Mouse (Mus musculus) forebrain, embryonic 12.5 days (tissue): ENCODE results near the gene Myt1l. TPM values are rescaled to one million over a fixed set of nuclear protein-coding genes. Genes with fewer than 3 reads are reported as not detected.

ENCODE experiments used
- ATAC-seq: fragments of 200-750 bp; cut with Nextera tagmentation; 2 replicates; pipeline ENCODE4 v1.8.0; 2017; ENCODE audit warnings: moderate TSS enrichment; ENCODE audit not compliant: low FRiP score
- H3K27ac ChIP-seq: fragments of 300-500 bp; sonication (generic); 2 replicates; pipeline ENCODE4 v1.5.1; 2016; ENCODE audit warnings: mild to moderate bottlenecking
- H3K27me3 ChIP-seq: fragments of 300-500 bp; sonication (generic); 2 replicates; pipeline ENCODE4 v1.6.1; 2016; ENCODE audit warnings: mild to moderate bottlenecking
- H3K36me3 ChIP-seq: fragments of 300-500 bp; sonication (generic); replicated peaks from 2 replicates; pipeline ENCODE4 v1.6.1; 2016; ENCODE audit warnings: mild to moderate bottlenecking
- H3K4me1 ChIP-seq: fragments of 300-500 bp; sonication (generic); 2 replicates; pipeline ENCODE4 v1.6.1; 2016
- H3K4me2 ChIP-seq: fragments of 300-500 bp; sonication (generic); 2 replicates; pipeline ENCODE4 v1.6.1; 2016; ENCODE audit warnings: mild to moderate bottlenecking, moderate library complexity
- H3K4me3 ChIP-seq: fragments of 300-500 bp; sonication (generic); replicated peaks from 2 replicates; pipeline ENCODE4 v1.5.1; 2016; ENCODE audit warnings: mild to moderate bottlenecking
- H3K9ac ChIP-seq: fragments of 300-500 bp; sonication (generic); 2 replicates; pipeline ENCODE4 v1.6.1; 2016; ENCODE audit warnings: mild to moderate bottlenecking
- H3K9me3 ChIP-seq: fragments of 300-500 bp; sonication (generic); 2 replicates; pipeline ENCODE4 v1.6.1; 2016
- WGBS: fragments of 180-500 bp; shearing (Covaris S2); methylation state at CpG from one replicate; pipeline ENCODE4 v1.1.7; 2016; 5-methylcytosine and 5-hydroxymethylcytosine counted together
- polyA plus RNA-seq: library from polyadenylated mRNA; unstranded; fragments of >200 nt; fragmentation: Nextera tagmentation; extraction: Ambion mirVana; gene quantifications from 2 replicates; pipeline ENCODE4 v1.2.1, GENCODE M21; 2016

Myt1l gene
- 53.6 and 56.1 TPM in 2 replicates for polyA plus RNA-seq

GRCm38 (mm10) chr12:29528031-29528771 is at the start of gene Myt1l:
Gene Myt1l (plus strand): TSS chr12:29528384.
- Histone ChIP-seq H3K9me3 (no peaks in the 10 kb centered on the region), H3K27me3 (peaks cover 34% of the 10 kb centered on the region), H3K4me2 (peak within 1 kb of the TSS; percentile 58), H3K9ac (peak within 1 kb of the TSS; percentile 56), H3K4me3 (peak within 1 kb of the TSS; percentile 40), H3K4me1 (peaks cover 38% of the 10 kb centered on the region), H3K27ac (peak within 1 kb of the TSS; percentile 95), H3K36me3 (no peaks in the 10 kb centered on the region)
- peak; percentile 44 for ATAC-seq
- 8% methylated on average over 13 of the region's 13 CpGs for WGBS

DNA sequence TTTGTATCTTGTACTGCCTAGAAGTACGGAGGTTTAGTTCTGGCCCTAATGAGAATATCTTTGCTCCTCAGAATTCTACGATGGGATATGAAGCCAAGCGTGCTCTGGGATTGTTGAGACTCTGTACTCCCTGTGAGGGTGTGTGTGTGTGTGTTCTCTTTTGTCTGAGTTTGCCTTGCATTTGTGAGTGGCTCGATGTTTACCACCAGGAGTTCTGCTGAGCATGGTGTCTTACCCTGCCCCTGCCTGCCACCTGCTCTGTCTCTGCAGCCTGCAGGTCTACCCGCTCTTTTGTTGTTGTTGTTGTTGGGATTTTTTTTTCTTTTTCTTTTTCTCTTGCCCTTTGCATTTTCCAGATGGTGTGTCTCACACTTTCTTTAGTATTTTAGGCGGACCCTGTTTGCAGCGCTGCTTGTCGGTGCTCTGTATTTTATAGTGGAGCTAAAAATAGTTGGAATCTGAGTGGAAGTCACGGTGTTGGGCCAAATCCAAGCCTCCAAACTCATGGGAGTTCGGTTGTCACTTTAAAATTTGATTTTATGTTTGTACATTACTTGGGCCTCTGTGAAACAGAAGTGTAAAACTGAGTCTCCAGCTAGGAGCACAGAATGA is 41.7 kb upstream of the Myt1l start:
- WGBS, result 81% methylated on average over 10 of the region's 10 CpGs
- Histone ChIP-seq H3K4me2 (no peak overlapping the region), H3K27me3 (no peaks in the 10 kb centered on the region), H3K9me3 (no peaks in the 10 kb centered on the region), H3K9ac (no peak overlapping the region), H3K27ac (no peak overlapping the region), H3K36me3 (no peaks in the 10 kb centered on the region), H3K4me3 (no peak overlapping the region), H3K4me1 (no peaks in the 10 kb centered on the region)
- ATAC-seq, result no peak

DNA sequence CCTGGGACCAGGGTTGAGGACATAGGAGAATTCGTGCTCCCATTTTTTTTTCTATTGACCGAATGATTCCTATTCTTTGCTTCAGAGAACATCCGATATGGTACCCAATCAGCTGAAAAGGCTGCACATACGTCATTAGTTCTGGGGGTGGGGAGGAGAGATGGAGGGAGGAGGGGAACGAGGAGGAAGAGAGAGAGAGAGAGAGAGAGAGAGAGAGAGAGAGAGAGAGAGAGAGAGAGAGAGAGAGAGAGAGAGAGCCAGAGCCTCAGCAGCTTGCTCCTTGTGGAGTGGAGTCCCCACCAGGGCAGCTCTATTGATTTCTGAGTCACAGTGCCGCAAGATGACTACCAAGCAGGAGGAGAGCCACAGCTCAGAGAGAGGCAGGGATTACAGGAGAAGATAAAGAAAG is 1.9 kb upstream of the Myt1l start:
- H3K36me3 ChIP-seq, result no peaks in the 10 kb centered on the region
- ATAC-seq, result peak; percentile 62
- peak overlapping the region; percentile 43 for H3K4me2 ChIP-seq
- H3K27me3 ChIP-seq, result peaks cover 18% of the 10 kb centered on the region
- no peak overlapping the region for H3K9ac ChIP-seq
- peak overlapping the region; percentile 95 for H3K27ac ChIP-seq
- peak overlapping the region; percentile 18 for H3K4me3 ChIP-seq
- peaks cover 26% of the 10 kb centered on the region for H3K4me1 ChIP-seq
- WGBS, result under 1% methylated on average over 6 of the region's 6 CpGs
- no peaks in the 10 kb centered on the region for H3K9me3 ChIP-seq

- Histone ChIP-seq H3K9me3 (no peaks in the 10 kb centered on the region), H3K36me3 (no peaks in the 10 kb centered on the region), H3K4me2 (peak overlapping the region; percentile 58), H3K4me3 (peak overlapping the region; percentile 38), H3K9ac (peak overlapping the region; percentile 52), H3K4me1 (peaks cover 29% of the 10 kb centered on the region), H3K27ac (peak overlapping the region; percentile 95), H3K27me3 (peaks cover 24% of the 10 kb centered on the region)
- under 1% methylated on average over 27 of the region's 27 CpGs for WGBS
- ATAC-seq, result peak; percentile 80
Observed at GRCm38 (mm10) chr12:29527048-29527761, 979 bp upstream of the Myt1l start.

- Histone ChIP-seq H3K9me3 (no peaks in the 10 kb centered on the region), H3K36me3 (no peaks in the 10 kb centered on the region), H3K4me1 (peaks cover 58% of the 10 kb centered on the region), H3K9ac (peak overlapping the region; percentile 55), H3K27me3 (peaks cover 50% of the 10 kb centered on the region), H3K4me3 (peak overlapping the region; percentile 38), H3K4me2 (peak overlapping the region; percentile 42), H3K27ac (peak overlapping the region; percentile 91)
- WGBS, result 3% methylated on average over 6 of the region's 6 CpGs
- ATAC-seq, result peak; percentile 17
Observed at GRCm38 (mm10) chr12:29530241-29530725, 2.1 kb downstream of the Myt1l start.

DNA sequence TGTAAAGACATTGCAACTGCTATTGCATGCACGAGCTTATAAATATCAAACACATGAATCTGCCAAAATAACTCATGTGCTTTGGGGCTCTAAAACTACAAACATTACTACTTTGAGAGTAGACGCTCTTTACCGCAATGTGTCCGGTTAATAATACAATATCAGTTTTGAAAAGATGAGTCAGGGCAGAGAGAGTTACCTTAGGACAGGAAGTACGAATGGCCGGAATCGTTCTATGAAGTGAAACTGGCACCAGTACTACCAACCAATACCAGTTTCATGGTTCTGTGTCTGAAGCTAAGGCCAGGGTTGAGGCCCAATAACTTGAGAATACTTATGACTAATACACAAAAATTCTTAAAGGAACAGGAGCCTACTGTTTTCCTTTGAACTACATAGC is 2.6 kb downstream of the Myt1l start:
- peaks cover 59% of the 10 kb centered on the region for H3K4me1 ChIP-seq
- peak overlapping the region; percentile 55; the same call in 1 of the 2 replicates for H3K9ac ChIP-seq
- H3K36me3 ChIP-seq, result no peaks in the 10 kb centered on the region
- H3K9me3 ChIP-seq, result no peaks in the 10 kb centered on the region
- H3K4me3 ChIP-seq, result peak overlapping the region; percentile 38
- no peak for ATAC-seq
- peak overlapping the region; percentile 42 for H3K4me2 ChIP-seq
- WGBS, result 58% methylated on average over 7 of the region's 7 CpGs
- peaks cover 48% of the 10 kb centered on the region for H3K27me3 ChIP-seq
- H3K27ac ChIP-seq, result peak overlapping the region; percentile 91

- H3K27ac ChIP-seq, result peak overlapping the region; percentile 90
- ATAC-seq, result peak; percentile 49
- peaks cover 63% of the 10 kb centered on the region for H3K27me3 ChIP-seq
Observed at GRCm38 (mm10) chr12:29533071-29533876, 5.1 kb downstream of the Myt1l start.

GRCm38 (mm10) chr12:29534326-29534725 is 6.1 kb downstream of the Myt1l start:
- WGBS, result 3% methylated on average over 6 of the region's 6 CpGs
- Histone ChIP-seq H3K9ac (peak overlapping the region; percentile 60), H3K4me3 (peak overlapping the region; percentile 43), H3K9me3 (no peaks in the 10 kb centered on the region), H3K36me3 (no peaks in the 10 kb centered on the region), H3K27me3 (peaks cover 62% of the 10 kb centered on the region), H3K4me1 (peaks cover 58% of the 10 kb centered on the region), H3K27ac (peak overlapping the region; percentile 90), H3K4me2 (peak overlapping the region; percentile 66)
- ATAC-seq, result 0 out of 2 replicates have a peak, but pooled peaks have one; percentile 34

More at GRCm38 (mm10) chr12:29533071-29533876, 5.1 kb downstream of the Myt1l start:
- H3K36me3 ChIP-seq, result no peaks in the 10 kb centered on the region
- peak overlapping the region; percentile 66 for H3K4me2 ChIP-seq
- H3K4me3 ChIP-seq, result peak overlapping the region; percentile 43
- peaks cover 54% of the 10 kb centered on the region for H3K4me1 ChIP-seq
- no peaks in the 10 kb centered on the region for H3K9me3 ChIP-seq
- peak overlapping the region; percentile 45; the same call in 1 of the 2 replicates for H3K9ac ChIP-seq
- WGBS, result 18% methylated on average over 14 of the region's 14 CpGs

DNA sequence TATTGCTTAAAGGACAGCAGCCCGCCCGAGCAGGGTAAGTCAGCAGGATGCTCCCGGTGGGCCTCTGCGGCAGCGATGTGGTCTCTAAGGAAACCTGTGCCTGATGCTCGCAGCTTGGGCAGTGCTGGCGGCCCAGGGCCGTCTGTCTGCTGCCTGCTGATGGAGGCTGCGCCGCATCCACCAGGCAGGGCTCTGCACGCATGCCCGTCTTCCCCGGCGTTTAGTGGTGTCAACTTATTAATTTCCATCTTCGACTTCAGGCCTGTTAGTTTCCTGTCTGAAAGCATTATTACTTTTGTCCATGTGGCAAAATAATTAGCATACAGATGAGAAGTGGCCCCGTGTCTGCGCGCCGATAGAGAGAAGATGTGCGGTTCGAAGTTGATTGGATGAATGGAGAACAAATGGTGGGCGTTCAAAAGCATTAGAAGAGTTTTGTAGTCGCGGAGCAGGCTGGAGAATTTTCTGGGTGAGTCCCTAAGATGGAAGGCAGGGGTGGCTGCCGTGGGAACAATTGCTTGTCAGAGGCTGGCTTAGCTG is 6.6 kb downstream of the Myt1l start:
- H3K36me3 ChIP-seq, result no peaks in the 10 kb centered on the region
- peak; percentile 50; the same call in 1 of the 2 replicates for ATAC-seq
- H3K4me3 ChIP-seq, result peak overlapping the region; percentile 43
- under 1% methylated on average over 25 of the region's 25 CpGs for WGBS
- H3K4me2 ChIP-seq, result peak overlapping the region; percentile 66
- H3K4me1 ChIP-seq, result peaks cover 59% of the 10 kb centered on the region
- peak overlapping the region; percentile 60 for H3K9ac ChIP-seq
- H3K27me3 ChIP-seq, result peaks cover 62% of the 10 kb centered on the region
- no peaks in the 10 kb centered on the region for H3K9me3 ChIP-seq
- peak overlapping the region; percentile 90 for H3K27ac ChIP-seq

DNA sequence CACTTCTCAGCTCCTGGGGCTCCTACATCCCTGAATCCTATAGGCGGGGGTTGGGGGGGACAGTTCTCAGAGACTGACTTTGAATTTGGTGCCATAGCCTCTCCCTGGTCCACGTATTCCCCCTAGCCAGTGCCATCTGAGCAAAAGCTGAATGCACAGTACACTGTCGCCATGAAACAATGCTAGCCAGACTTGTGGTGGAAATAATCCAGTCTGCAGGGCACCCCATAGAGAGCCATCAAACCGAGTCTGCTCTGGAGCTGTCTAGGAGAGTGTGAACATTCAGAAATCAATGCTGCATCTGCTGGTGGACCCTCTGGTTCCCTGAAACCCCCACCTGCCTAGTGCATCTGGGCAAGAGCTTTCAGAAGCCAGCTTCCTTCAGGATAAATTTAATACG is 9.7 kb downstream of the Myt1l start:
- H3K36me3 ChIP-seq, result no peaks in the 10 kb centered on the region
- peak overlapping the region; percentile 61 for H3K27ac ChIP-seq
- ATAC-seq, result peak; percentile 48; the same call in 1 of the 2 replicates
- H3K9ac ChIP-seq, result 0 out of 2 replicates have a peak overlapping the region, but pooled peaks have one; percentile 29
- H3K27me3 ChIP-seq, result peaks cover 49% of the 10 kb centered on the region
- WGBS, result 35% methylated on average over 5 of the region's 5 CpGs
- no peaks in the 10 kb centered on the region for H3K9me3 ChIP-seq
- peaks cover 46% of the 10 kb centered on the region for H3K4me1 ChIP-seq
- H3K4me2 ChIP-seq, result peak overlapping the region; percentile 66
- peak overlapping the region; percentile 8; the same call in 1 of the 2 replicates for H3K4me3 ChIP-seq

- Histone ChIP-seq H3K36me3 (no peaks in the 10 kb centered on the region), H3K9me3 (no peaks in the 10 kb centered on the region), H3K27me3 (peaks cover 43% of the 10 kb centered on the region), H3K4me3 (peak overlapping the region; percentile 8; the same call in 1 of the 2 replicates), H3K9ac (0 out of 2 replicates have a peak overlapping the region, but pooled peaks have one; percentile 29), H3K4me1 (peaks cover 41% of the 10 kb centered on the region), H3K4me2 (peak overlapping the region; percentile 66), H3K27ac (peak overlapping the region; percentile 61)
- WGBS, result 66% methylated on average over 11 of the region's 11 CpGs
- no peak for ATAC-seq
Observed at GRCm38 (mm10) chr12:29538456-29538855, 10.3 kb downstream of the Myt1l start.
